Mouse (Mus musculus) liver, embryonic 16.5 days (tissue): Measurements from ENCODE around the gene Zbtb38. TPM values are rescaled to one million over a fixed set of nuclear protein-coding genes. Genes with fewer than 3 reads are reported as not detected.

Source experiments
- ATAC-seq: fragments of 200-750 bp; cut with Nextera tagmentation; 2 replicates; pipeline ENCODE4 v1.8.0; 2017; ENCODE audit warnings: low read depth, mild to moderate bottlenecking, moderate number of reproducible peaks, moderate library complexity
- H3K27ac ChIP-seq: fragments of 300-500 bp; sonication (generic); 2 replicates; pipeline ENCODE4 v1.5.1; 2014; ENCODE audit warnings: mild to moderate bottlenecking, low read length
- H3K27me3 ChIP-seq: fragments of 300-500 bp; sonication (generic); 2 replicates; pipeline ENCODE4 v1.6.1; 2014; ENCODE audit warnings: low read depth, low read length, mixed read lengths; ENCODE audit not compliant: control insufficient read depth, insufficient read depth
- H3K36me3 ChIP-seq: fragments of 300-500 bp; sonication (generic); 2 replicates; pipeline ENCODE4 v1.6.1; 2014; ENCODE audit warnings: mild to moderate bottlenecking; ENCODE audit not compliant: control insufficient read depth, insufficient read depth
- H3K4me1 ChIP-seq: fragments of 300-500 bp; sonication (generic); 2 replicates; pipeline ENCODE4 v1.6.1; 2014; ENCODE audit warnings: low read depth, low read length, mixed read lengths; ENCODE audit not compliant: control insufficient read depth
- H3K4me2 ChIP-seq: fragments of 300-500 bp; sonication (generic); 2 replicates; pipeline ENCODE4 v1.6.1; 2014; ENCODE audit warnings: low read depth, low read length, mixed read lengths
- H3K4me3 ChIP-seq: fragments of 300-500 bp; sonication (generic); 2 replicates; pipeline ENCODE4 v1.5.1; 2014; ENCODE audit warnings: low read depth, mild to moderate bottlenecking, low read length
- H3K9ac ChIP-seq: fragments of 300-500 bp; sonication (generic); 2 replicates; pipeline ENCODE4 v1.6.1; 2014; ENCODE audit warnings: low read depth, low read length
- H3K9me3 ChIP-seq: fragments of 300-500 bp; sonication (generic); replicated peaks from 2 replicates; pipeline ENCODE4 v1.6.1; 2016; ENCODE audit warnings: low read length; ENCODE audit not compliant: control insufficient read depth
- WGBS: fragments of 180-500 bp; shearing (Covaris S2); extraction: QIAGEN DNeasy Blood & Tissue Kit; methylation state at CpG from one replicate; pipeline ENCODE4 v1.1.7; 2014; ENCODE audit not compliant: insufficient replicate concordance; 5-methylcytosine and 5-hydroxymethylcytosine counted together
- polyA plus RNA-seq: library from polyadenylated mRNA; unstranded; fragments of >200 nt; fragmentation: Nextera tagmentation; extraction: Ambion mirVana; gene quantifications from 2 replicates; pipeline ENCODE4 v1.2.1, GENCODE M21; 2015

The Zbtb38 gene
- polyA plus RNA-seq, 1 experiment from 2014 or later, result 5.3 TPM

DNA sequence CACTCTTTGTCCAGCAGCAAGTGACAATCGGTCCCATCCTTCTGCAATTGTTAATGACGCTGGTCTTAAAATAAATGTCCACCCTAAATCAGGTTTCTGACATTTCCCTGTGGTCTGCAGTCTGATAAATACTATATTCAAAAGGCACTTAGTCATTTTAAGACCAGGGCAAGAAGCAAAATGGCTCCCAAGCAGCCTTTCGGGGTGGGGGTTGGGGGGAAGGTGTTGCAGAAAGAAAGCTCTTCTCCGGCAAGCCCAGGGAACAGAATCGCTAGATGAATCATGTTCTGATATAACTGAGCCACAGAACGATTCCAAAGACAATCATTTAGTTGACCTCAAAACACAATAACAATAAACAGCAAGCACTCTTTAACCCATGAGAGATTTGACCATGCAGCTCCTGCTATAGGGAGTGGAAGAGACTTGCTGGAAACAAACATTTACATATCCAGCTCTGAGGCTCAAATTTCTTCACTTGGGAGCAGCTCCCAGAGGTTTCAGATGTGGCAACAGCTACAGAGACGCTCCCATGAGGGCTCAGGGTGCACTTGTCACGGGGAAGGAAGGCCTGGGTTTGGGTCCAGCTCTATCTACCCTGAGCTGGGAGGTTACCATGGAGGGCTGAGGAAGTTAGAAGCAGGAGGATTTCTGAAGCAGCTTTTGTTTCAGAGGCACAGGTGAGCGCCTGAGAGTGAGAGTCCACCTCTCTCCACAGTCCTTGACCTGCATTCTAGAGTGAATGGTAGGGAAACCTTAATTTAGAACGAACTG lies 22.9 kb downstream of the Zbtb38 start:
- no peaks in the 10 kb centered on the region for H3K27me3 ChIP-seq
- no peak overlapping the region for H3K4me2 ChIP-seq
- H3K9me3 ChIP-seq, result no peaks in the 10 kb centered on the region
- WGBS, result 56% methylated on average over 10 of the region's 10 CpGs
- H3K9ac ChIP-seq, result no peak overlapping the region
- no peak overlapping the region for H3K4me3 ChIP-seq
- ATAC-seq, result no peak
- H3K4me1 ChIP-seq, result no peaks in the 10 kb centered on the region; the same call in 1 of the 2 replicates
- no peaks in the 10 kb centered on the region for H3K36me3 ChIP-seq
- no peak overlapping the region for H3K27ac ChIP-seq

DNA sequence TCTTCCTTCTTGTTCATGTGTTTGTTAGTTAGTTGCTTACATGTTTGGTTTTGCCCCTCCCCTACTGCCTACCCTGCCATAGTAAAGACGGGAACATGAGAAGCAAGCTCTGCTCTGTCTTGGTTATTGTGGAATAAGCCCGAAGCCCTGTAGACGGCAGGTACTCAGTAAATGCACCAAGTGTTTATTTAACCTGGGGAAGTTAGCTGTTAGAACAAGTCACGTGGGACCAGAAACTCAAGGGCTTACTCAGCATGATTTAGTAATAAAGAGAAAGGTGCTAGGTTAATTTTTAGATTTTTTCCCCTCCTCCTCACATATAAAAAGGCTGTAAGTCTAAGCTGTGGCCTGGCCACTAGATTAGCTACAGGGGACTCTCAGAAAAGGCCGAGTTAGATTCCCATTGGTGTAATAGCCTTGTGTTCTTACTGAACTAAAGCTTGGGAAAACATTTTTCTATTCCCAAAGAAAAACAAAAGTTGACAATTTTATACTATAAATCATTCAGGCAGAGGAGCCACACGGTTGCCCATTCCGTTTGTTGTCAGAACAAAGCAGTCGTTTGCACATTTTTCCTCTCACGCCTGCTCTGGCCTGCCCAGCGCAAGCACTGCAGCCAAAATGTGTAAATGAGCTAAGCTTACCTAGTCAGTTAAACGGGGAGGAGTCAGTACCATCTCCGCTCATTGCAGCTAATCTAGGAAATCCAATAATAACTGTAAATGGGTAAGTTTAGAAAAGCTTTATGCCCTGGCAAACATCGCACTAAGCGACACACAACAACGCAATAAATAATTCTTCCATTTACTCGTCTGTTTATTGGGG lies 24.1 kb downstream of the Zbtb38 start:
- no peaks in the 10 kb centered on the region for H3K36me3 ChIP-seq
- no peak overlapping the region for H3K4me2 ChIP-seq
- no peak for ATAC-seq
- no peak overlapping the region for H3K9ac ChIP-seq
- no peaks in the 10 kb centered on the region for H3K27me3 ChIP-seq
- peaks cover 6% of the 10 kb centered on the region for H3K4me1 ChIP-seq
- WGBS, result 67% methylated on average over 16 of the region's 16 CpGs
- H3K9me3 ChIP-seq, result no peaks in the 10 kb centered on the region
- no peak overlapping the region for H3K27ac ChIP-seq
- H3K4me3 ChIP-seq, result no peak overlapping the region

DNA sequence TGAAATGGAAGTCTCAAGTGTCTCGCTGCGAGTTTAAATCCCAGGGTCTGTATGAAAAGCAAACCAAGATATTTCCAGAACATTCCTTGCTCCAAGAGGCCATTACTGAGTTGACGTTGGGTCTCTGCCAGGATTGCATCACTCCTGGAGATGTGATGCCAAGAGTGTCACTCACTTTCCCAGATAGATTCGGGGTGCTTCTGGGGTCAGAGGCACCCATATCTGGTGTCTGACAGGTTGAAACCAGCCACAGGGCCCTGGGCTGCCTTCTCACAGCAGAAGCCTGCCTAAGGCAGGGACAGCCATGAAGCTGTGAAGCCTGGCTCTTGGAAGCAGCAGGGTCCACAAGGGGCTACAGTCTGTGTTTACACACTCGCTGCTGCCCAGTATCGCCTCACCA lies 24.9 kb downstream of the Zbtb38 start:
- Histone ChIP-seq H3K36me3 (no peaks in the 10 kb centered on the region), H3K27me3 (no peaks in the 10 kb centered on the region), H3K27ac (no peak overlapping the region), H3K9ac (no peak overlapping the region), H3K4me2 (no peak overlapping the region), H3K4me1 (peaks cover 8% of the 10 kb centered on the region), H3K4me3 (no peak overlapping the region), H3K9me3 (no peaks in the 10 kb centered on the region)
- WGBS, result 71% methylated on average over 6 of the region's 6 CpGs
- ATAC-seq, result no peak

DNA sequence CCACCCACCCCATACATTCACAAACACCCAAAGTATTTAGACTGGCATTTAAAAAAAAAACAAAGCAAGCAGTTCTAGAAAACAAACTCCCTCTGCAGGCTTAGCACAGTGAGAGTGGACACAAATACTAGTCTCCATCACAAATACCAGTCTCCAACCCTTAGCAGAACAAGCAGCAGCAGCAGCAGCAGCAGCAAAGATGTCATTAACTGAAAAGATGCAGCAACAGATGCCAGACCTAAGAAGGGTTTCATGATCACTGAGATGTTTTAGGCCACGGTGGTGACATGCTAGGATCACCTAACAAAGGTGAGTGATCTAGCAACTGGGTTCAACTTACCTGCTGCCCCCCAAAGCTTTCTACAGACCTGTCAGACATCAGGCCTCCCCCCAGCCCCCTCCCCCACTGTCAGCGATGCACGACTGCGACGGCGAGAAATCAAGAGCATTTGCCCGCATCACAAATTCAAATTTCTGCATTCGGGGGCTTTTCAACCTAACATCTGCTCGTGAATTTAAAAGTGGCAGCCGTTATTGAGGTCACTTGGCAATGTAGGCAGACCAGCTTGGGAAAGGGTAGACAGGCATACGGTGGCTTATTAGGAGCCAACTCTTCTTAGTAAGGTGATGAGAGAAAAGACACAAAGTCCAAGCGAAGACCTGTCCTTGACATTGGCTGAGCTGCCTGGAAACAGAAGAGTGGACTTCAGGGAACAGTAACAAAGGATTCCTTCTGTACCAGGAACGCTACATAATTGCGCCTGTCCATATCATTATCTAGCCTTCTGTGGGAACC lies 26.1 kb downstream of the Zbtb38 start:
- Histone ChIP-seq H3K36me3 (no peaks in the 10 kb centered on the region), H3K27ac (no peak overlapping the region), H3K9ac (no peak overlapping the region), H3K9me3 (no peaks in the 10 kb centered on the region), H3K27me3 (no peaks in the 10 kb centered on the region), H3K4me2 (no peak overlapping the region), H3K4me3 (no peak overlapping the region), H3K4me1 (peaks cover 8% of the 10 kb centered on the region)
- ATAC-seq, result no peak
- WGBS, result 74% methylated on average over 14 of the region's 14 CpGs

DNA sequence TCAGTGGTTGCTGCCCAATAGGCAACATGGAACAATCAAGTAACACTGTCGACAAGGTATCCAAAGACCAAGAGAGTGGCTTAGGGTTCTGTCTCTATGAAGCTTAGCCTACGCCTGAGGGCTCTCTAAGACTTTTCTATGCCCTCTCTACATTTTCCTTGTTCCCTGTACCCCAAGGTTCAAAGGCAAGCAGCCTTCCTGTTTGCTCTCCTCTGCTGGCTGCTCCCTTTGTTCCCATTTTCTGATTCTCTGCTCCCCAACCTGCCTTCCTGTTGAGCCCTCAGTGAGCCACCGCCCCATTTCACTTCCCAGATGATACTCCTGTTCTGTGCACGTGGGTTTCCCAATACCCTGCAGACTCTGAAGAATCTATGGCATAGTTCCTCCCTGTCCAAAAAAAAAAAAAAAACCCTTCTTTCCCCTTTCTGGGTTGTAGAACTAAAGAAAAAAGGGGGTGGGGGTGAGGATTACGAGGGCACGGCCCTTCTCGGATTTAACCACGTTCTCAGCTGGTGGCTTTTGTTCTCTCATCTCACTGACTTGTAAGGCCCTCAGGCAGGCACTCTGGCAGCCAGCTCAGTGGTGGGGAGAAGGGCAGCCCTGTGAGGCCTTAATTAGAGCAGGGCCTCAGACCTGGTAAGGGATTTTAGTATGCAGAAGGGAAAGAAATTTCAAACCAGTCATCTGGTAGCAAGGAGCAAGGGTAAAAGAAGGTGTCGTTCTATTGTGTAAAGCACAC lies 26.9 kb downstream of the Zbtb38 start:
- Histone ChIP-seq H3K4me1 (peaks cover 12% of the 10 kb centered on the region), H3K36me3 (no peaks in the 10 kb centered on the region), H3K27me3 (no peaks in the 10 kb centered on the region), H3K4me2 (no peak overlapping the region), H3K9me3 (no peaks in the 10 kb centered on the region), H3K4me3 (no peak overlapping the region), H3K27ac (no peak overlapping the region), H3K9ac (no peak overlapping the region)
- ATAC-seq, result no peak
- WGBS, result 50% methylated on average over 9 of the region's 9 CpGs

DNA sequence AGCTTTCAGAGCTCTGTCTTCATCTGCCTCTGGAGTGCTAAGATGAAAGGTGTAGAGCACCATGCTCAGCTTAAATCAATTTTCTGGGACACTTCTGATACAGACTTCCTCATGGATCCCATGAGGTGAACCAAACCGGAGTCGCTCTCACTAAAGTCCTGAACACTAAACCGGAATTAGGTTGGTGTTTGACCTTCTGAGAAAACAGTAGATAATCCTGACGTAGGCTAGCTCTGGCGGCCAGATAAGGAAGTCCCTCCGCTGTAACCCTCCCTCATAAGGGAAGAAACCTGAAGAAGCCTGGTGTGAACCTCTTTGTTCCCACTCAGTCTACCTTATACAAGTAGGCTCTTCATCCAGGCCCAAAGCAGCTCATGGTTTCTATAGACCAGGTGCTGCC lies 29.0 kb downstream of the Zbtb38 start:
- 24% methylated on average over 6 of the region's 6 CpGs for WGBS
- Histone ChIP-seq H3K4me2 (0 out of 2 replicates have a peak overlapping the region, but pooled peaks have one; percentile 7), H3K27me3 (no peaks in the 10 kb centered on the region), H3K27ac (no peak overlapping the region), H3K9me3 (no peaks in the 10 kb centered on the region), H3K4me1 (peaks cover 16% of the 10 kb centered on the region), H3K36me3 (no peaks in the 10 kb centered on the region), H3K9ac (no peak overlapping the region), H3K4me3 (no peak overlapping the region)
- no peak for ATAC-seq

DNA sequence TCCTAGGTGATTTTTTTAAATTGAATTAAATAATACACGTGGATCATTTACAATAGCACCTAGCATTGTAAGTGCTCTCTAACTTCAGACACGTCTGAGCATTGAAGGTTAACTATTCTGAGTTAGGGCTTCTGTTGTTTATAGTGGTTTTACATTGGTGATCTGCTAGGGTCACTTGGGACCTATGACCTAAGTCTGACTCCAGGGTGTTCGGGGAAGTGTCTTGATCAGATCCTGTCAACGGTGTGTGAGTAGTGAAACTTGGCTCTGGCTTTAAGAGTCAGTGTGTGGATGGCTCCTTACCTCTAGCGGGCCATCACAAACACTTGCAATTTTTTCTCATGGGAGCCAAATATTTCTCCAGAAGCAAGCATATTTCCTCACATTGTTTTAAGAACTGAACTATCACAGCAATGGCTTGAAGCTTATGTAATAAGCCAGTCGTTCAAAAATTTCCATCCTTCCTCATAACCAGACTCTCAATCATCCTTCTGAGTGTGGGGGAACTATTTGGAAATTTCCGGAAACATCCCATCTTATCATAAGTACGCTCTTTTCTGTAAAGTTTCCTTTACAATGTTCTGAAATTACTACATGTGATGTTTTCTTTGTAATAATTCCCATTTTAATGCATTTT lies 31.4 kb downstream of the Zbtb38 start:
- Histone ChIP-seq H3K4me2 (no peak overlapping the region), H3K9ac (no peak overlapping the region), H3K4me1 (peaks cover 21% of the 10 kb centered on the region), H3K27ac (no peak overlapping the region), H3K4me3 (no peak overlapping the region), H3K27me3 (no peaks in the 10 kb centered on the region), H3K9me3 (no peaks in the 10 kb centered on the region), H3K36me3 (no peaks in the 10 kb centered on the region)
- 75% methylated on average over 8 of the region's 8 CpGs for WGBS
- ATAC-seq, result no peak

DNA sequence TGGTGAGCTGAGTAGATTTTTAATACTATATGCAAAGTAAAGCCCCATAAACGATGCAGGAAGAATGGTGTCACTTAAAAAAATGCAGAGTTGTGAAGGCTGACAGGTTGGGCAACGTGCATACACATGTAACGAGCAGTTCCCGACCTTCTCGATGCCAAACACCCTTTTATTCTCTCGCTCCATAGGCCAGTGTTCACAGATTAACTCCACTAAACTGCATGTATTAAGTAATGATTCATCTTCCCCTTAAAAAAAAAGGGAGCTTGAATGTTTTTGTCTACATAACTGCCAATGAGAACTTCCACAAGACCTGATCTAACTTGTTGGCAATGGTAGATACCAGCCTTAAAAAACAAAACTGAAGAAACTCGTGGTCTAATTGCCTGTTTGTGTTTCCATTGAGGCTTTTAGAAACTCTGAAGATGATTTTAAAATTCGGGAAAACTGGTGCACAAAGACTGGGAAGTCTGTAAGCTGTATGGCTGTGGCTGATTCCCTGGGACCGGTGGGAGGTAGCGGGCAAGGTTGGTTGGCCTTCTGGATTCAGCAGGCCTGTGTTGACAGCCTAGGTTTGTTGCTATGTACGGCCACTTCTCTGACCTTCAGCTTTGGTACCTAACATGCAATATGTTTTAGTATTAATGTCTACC lies 32.0 kb downstream of the Zbtb38 start:
- Histone ChIP-seq H3K4me2 (peak overlapping the region; percentile 71; the same call in 1 of the 2 replicates), H3K36me3 (no peaks in the 10 kb centered on the region), H3K27ac (no peak overlapping the region), H3K9me3 (no peaks in the 10 kb centered on the region), H3K9ac (no peak overlapping the region), H3K4me1 (peaks cover 24% of the 10 kb centered on the region), H3K27me3 (no peaks in the 10 kb centered on the region), H3K4me3 (0 out of 2 replicates have a peak overlapping the region, but pooled peaks have one; percentile 79)
- WGBS, result 59% methylated on average over 11 of the region's 11 CpGs
- ATAC-seq, result no peak
